Mouse (Mus musculus) heart, embryonic 10.5 days (tissue): ENCODE measurements at regions not wholly inside any gene's neighbourhood (a gene's known extent, or its start where the extent isn't known, plus 50 kb on each side); places are given as distances from the start of the nearest gene placed in this dataset.

Experiments used
- DNase-seq: peaks from one replicate; pipeline ENCODE4 v3.0.0-alpha.2; 2017; ENCODE audit warnings: low spot score
- H3K27ac ChIP-seq: fragments of 300-500 bp; sonication (generic); 2 replicates; pipeline ENCODE4 v1.5.1; 2016; ENCODE audit warnings: mild to moderate bottlenecking
- H3K27me3 ChIP-seq: fragments of 300-500 bp; sonication (generic); 2 replicates; pipeline ENCODE4 v1.6.1; 2016; ENCODE audit warnings: mild to moderate bottlenecking; ENCODE audit not compliant: poor library complexity, insufficient read depth, severe bottlenecking
- H3K36me3 ChIP-seq: fragments of 300-500 bp; sonication (generic); 2 replicates; pipeline ENCODE4 v1.6.1; 2016; ENCODE audit warnings: mild to moderate bottlenecking, moderate library complexity
- H3K4me1 ChIP-seq: fragments of 300-500 bp; sonication (generic); 2 replicates; pipeline ENCODE4 v1.6.1; 2016; ENCODE audit warnings: mild to moderate bottlenecking
- H3K4me3 ChIP-seq: fragments of 300-500 bp; sonication (generic); 2 replicates; pipeline ENCODE4 v1.5.1; 2016; ENCODE audit warnings: mild to moderate bottlenecking, moderate library complexity
- H3K9me3 ChIP-seq: fragments of 300-500 bp; sonication (generic); 2 replicates; pipeline ENCODE4 v1.6.1; 2016; ENCODE audit warnings: mild to moderate bottlenecking, moderate library complexity
- WGBS: fragments of 180-500 bp; shearing (Covaris S2); methylation state at CpG from one replicate; pipeline ENCODE4 v1.1.7; 2016; 5-methylcytosine and 5-hydroxymethylcytosine counted together

GRCm38 (mm10) chr2:173334856-173335595 lies 58.7 kb upstream of the Pmepa1 start:
- DNase-seq = no peak
- H3K4me3 ChIP-seq = no peak overlapping the region
- WGBS = 12% methylated on average over 15 of the region's 15 CpGs
- H3K27me3 ChIP-seq = peaks cover 38% of the 10 kb centered on the region
- H3K4me1 ChIP-seq = peaks cover 63% of the 10 kb centered on the region
- no peaks in the 10 kb centered on the region for H3K36me3 ChIP-seq
- H3K9me3 ChIP-seq = no peaks in the 10 kb centered on the region
- H3K27ac ChIP-seq = peak overlapping the region; percentile 78; the same call in 1 of the 2 replicates

- DNase-seq = no peak
- H3K27ac ChIP-seq = peak overlapping the region; percentile 78
- peaks cover 46% of the 10 kb centered on the region for H3K27me3 ChIP-seq
- H3K9me3 ChIP-seq = no peaks in the 10 kb centered on the region
- no peaks in the 10 kb centered on the region for H3K36me3 ChIP-seq
- WGBS = 13% methylated on average over 10 of the region's 10 CpGs
- peak overlapping the region; percentile 22; the same call in 1 of the 2 replicates for H3K4me3 ChIP-seq
- H3K4me1 ChIP-seq = peaks cover 65% of the 10 kb centered on the region
These were observed 59.5 kb upstream of the Pmepa1 start for GRCm38 (mm10) chr2:173335859-173336258.

- Histone ChIP-seq H3K36me3 (no peaks in the 10 kb centered on the region), H3K4me3 (no peak overlapping the region), H3K27me3 (peaks cover 63% of the 10 kb centered on the region), H3K4me1 (peaks cover 64% of the 10 kb centered on the region), H3K27ac (0 out of 2 replicates have a peak overlapping the region, but pooled peaks have one; percentile 16), H3K9me3 (no peaks in the 10 kb centered on the region)
- no peak for DNase-seq
- WGBS = 78% methylated on average over 5 of the region's 5 CpGs
These were observed 61.3 kb upstream of the Pmepa1 start for GRCm38 (mm10) chr2:173337666-173338065.

DNA sequence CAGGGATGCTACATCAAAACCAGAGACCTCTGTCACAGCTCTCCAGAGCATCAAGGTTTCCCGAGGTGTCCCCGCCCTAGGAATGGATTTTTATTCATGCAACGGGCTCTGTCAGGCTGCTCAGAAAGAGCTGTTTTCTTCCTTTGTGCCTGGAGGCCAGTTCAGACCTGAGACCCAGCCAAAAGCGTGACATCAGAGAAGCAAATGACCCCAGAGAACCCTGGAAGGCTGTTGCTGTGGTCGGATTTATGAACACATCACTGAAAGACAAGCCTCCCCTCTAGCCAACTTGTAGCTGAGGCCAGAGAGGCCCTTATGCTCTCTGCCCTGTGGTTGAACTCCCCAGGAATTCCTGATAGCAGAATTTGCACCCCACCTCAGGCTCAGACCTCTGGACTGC lies 62.3 kb upstream of the Pmepa1 start:
- H3K36me3 ChIP-seq = no peaks in the 10 kb centered on the region
- no peak for DNase-seq
- H3K9me3 ChIP-seq = no peaks in the 10 kb centered on the region
- H3K4me3 ChIP-seq = no peak overlapping the region
- H3K4me1 ChIP-seq = peaks cover 67% of the 10 kb centered on the region
- WGBS = 52% methylated on average over 5 of the region's 5 CpGs
- H3K27me3 ChIP-seq = peaks cover 73% of the 10 kb centered on the region
- H3K27ac ChIP-seq = 0 out of 2 replicates have a peak overlapping the region, but pooled peaks have one; percentile 22

DNA sequence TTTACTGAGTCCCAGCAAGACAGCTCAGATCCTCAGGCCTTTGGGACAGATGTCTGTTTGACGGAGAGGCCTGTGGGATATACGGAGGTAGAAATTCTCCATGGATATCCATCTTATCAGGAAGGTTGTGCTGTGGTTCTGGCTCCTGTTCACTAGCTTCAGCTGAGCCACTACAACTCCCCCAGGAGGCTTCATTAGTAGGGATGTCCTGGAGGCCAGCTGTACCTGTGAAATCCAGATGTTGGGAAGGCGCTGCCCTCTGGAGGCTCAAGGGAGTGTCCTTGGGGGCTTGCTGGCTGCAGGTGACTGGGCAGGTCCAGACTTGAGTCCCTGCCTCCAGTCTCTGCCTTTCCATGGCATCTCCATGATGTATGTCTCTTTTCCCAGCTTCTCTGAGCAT lies 62.9 kb upstream of the Pmepa1 start:
- Histone ChIP-seq H3K27ac (no peak overlapping the region; the same call in 1 of the 2 replicates), H3K27me3 (peaks cover 68% of the 10 kb centered on the region), H3K4me1 (peaks cover 61% of the 10 kb centered on the region), H3K4me3 (no peak overlapping the region), H3K36me3 (no peaks in the 10 kb centered on the region), H3K9me3 (no peaks in the 10 kb centered on the region; the same call in 1 of the 2 replicates)
- DNase-seq = no peak
- 58% methylated on average over 3 of the region's 3 CpGs for WGBS

GRCm38 (mm10) chr2:173340044-173340601 lies 63.8 kb upstream of the Pmepa1 start:
- H3K9me3 ChIP-seq = no peaks in the 10 kb centered on the region; the same call in 1 of the 2 replicates
- 2% methylated on average over 26 of the region's 26 CpGs for WGBS
- H3K36me3 ChIP-seq = no peaks in the 10 kb centered on the region
- no peak for DNase-seq
- H3K4me3 ChIP-seq = peak overlapping the region; percentile 51
- peaks cover 52% of the 10 kb centered on the region for H3K4me1 ChIP-seq
- H3K27me3 ChIP-seq = peaks cover 66% of the 10 kb centered on the region
- peak overlapping the region; percentile 63 for H3K27ac ChIP-seq

- Histone ChIP-seq H3K4me1 (peaks cover 43% of the 10 kb centered on the region), H3K9me3 (no peaks in the 10 kb centered on the region; the same call in 1 of the 2 replicates), H3K27ac (peak overlapping the region; percentile 57), H3K36me3 (no peaks in the 10 kb centered on the region), H3K27me3 (peaks cover 57% of the 10 kb centered on the region), H3K4me3 (no peak overlapping the region)
- no peak for DNase-seq
- 45% methylated on average over 16 of the region's 16 CpGs for WGBS
These were observed 66.4 kb upstream of the Pmepa1 start for GRCm38 (mm10) chr2:173342605-173343260.

DNA sequence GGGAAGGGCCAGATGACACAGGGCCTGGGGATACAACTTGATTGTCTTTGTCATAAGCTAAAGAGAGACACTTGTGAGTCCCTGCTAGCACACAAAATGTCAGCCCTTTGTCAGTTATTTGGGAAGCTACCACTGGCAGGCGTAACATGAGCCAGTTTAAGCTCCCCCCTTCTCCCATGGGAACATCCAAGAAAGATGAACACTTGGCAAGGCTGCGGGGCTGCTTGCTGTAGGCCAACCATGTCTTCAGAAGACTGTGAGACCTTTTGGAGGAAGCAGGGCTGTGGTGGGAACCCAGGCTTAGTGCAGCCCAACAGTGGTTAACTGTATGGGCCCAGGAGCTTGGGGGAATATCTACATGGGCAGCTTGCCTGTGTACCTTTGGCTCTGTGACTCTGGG lies 67.3 kb upstream of the Pmepa1 start:
- Histone ChIP-seq H3K27me3 (peaks cover 52% of the 10 kb centered on the region), H3K9me3 (no peaks in the 10 kb centered on the region; the same call in 1 of the 2 replicates), H3K4me1 (peaks cover 42% of the 10 kb centered on the region), H3K4me3 (no peak overlapping the region), H3K36me3 (no peaks in the 10 kb centered on the region), H3K27ac (no peak overlapping the region)
- DNase-seq = no peak
- 91% methylated on average over 2 of the region's 2 CpGs for WGBS

DNA sequence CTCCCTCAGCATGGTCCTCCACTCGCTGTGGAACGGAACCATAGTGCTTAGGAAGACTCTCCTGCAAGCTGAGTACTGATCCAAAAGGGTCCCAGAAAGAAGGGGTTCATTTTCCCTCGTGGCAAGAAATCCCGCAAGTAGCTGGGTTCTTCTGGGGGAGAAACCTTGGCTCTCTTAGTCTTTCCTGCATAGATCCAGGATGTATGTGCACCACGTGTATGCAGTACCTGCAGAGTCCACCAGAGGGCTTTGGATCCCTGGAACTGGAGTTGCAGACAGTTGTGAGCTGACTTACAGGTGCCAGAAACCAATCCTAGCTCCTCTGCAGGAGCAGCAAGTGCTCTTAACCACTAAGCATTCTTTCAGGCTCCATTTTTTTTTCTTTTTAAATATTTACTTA lies 67.9 kb upstream of the Pmepa1 start:
- Histone ChIP-seq H3K27me3 (peaks cover 47% of the 10 kb centered on the region), H3K4me1 (peaks cover 37% of the 10 kb centered on the region), H3K36me3 (no peaks in the 10 kb centered on the region), H3K27ac (no peak overlapping the region), H3K9me3 (no peaks in the 10 kb centered on the region; the same call in 1 of the 2 replicates), H3K4me3 (no peak overlapping the region)
- no peak for DNase-seq
- WGBS = 87% methylated on average over 5 of the region's 5 CpGs

- no peaks in the 10 kb centered on the region; the same call in 1 of the 2 replicates for H3K9me3 ChIP-seq
- H3K4me1 ChIP-seq = peaks cover 37% of the 10 kb centered on the region
- 54% methylated on average over 11 of the region's 11 CpGs for WGBS
- no peak for DNase-seq
- no peak overlapping the region for H3K4me3 ChIP-seq
- H3K27me3 ChIP-seq = peaks cover 17% of the 10 kb centered on the region
- no peaks in the 10 kb centered on the region for H3K36me3 ChIP-seq
- no peak overlapping the region for H3K27ac ChIP-seq
These were observed 71.0 kb upstream of the Pmepa1 start for GRCm38 (mm10) chr2:173347341-173347740.

DNA sequence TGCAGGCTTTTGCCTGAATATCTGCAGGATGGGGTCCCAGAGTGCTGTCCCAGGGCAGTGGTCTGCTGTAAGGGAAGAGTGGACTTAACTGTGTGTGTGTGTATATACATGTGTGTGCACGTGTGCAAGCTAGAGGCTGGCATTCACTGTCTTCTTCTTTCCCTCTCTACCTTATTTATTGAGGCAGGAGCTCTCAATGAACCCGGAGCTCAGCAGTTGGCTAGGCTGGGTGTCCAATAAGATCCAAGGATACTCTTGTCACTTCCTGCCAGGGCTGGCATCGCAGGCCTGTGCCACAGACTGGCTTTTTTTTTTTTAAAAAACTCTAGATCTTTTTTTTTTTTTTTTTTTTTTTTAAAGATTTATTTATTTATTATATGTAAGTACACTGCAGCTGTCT lies 72.4 kb upstream of the Pmepa1 start:
- H3K27me3 ChIP-seq = 0 out of 2 replicates have a peak, but pooled peaks cover 3% of the 10 kb centered on the region
- H3K9me3 ChIP-seq = no peaks in the 10 kb centered on the region; the same call in 1 of the 2 replicates
- H3K4me3 ChIP-seq = no peak overlapping the region
- DNase-seq = no peak
- 92% methylated on average over 3 of the region's 3 CpGs for WGBS
- no peak overlapping the region for H3K27ac ChIP-seq
- no peaks in the 10 kb centered on the region for H3K36me3 ChIP-seq
- peaks cover 40% of the 10 kb centered on the region for H3K4me1 ChIP-seq

DNA sequence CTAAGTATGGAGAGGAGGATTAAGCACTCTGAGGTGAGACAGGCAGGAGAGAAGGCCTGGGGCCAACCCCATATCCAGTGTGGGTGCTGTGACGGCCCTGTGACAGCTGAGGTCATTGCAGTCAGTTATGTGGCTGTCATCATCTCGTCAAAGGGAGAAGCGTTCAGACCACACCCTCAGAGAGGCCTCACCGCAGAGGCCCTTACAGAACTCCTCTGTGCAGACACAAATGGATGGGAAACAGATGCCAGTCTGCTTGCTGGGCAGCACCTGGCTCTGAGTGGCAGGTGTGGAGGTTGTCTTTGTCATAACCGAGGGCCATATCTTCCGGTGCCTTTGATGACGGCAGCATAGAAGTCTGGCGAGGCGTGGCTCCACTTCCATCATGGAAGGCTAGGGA lies 73.2 kb upstream of the Pmepa1 start:
- H3K36me3 ChIP-seq = no peaks in the 10 kb centered on the region
- H3K4me3 ChIP-seq = no peak overlapping the region
- 61% methylated on average over 9 of the region's 9 CpGs for WGBS
- H3K27me3 ChIP-seq = 0 out of 2 replicates have a peak, but pooled peaks cover 2% of the 10 kb centered on the region
- peaks cover 42% of the 10 kb centered on the region for H3K4me1 ChIP-seq
- no peak overlapping the region; the same call in 1 of the 2 replicates for H3K27ac ChIP-seq
- H3K9me3 ChIP-seq = no peaks in the 10 kb centered on the region
- no peak for DNase-seq

DNA sequence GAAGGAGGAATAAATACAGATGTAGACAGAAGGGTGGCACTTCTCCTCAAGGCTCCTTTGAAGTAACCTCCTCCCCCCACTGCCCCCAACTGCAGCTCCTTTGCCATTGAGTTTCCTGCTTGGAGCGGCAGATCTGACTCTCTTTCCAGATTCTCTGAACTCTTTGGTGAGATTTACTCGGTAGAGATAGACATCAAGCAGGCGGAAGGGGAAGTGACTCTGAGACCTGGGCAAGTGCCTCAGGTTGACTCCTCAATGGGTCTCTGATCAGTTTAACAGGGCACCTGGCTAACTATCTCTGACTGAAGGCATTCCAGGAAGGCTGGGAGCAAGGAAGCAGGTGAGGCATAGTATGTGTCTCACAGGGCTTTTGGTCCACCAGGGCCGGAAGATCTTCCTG lies 73.6 kb upstream of the Pmepa1 start:
- Histone ChIP-seq H3K9me3 (no peaks in the 10 kb centered on the region), H3K4me1 (peaks cover 42% of the 10 kb centered on the region), H3K27me3 (0 out of 2 replicates have a peak, but pooled peaks cover 2% of the 10 kb centered on the region), H3K27ac (no peak overlapping the region), H3K4me3 (no peak overlapping the region), H3K36me3 (no peaks in the 10 kb centered on the region)
- 76% methylated on average over 4 of the region's 4 CpGs for WGBS
- no peak for DNase-seq
